Mouse (Mus musculus): Measurements from ENCODE around the gene Agap1. TPM values are rescaled to one million over a fixed set of nuclear protein-coding genes. Genes with fewer than 3 reads are reported as not detected.
A peak's percentile ranks its signal among the peaks of the same experiment; 100 is the strongest.

The Agap1 gene
- polyA plus RNA-seq, 1 experiment from 2014 or later = 74.8 TPM

- H3K4me3 ChIP-seq = no peak overlapping the region
- H3K27ac ChIP-seq = no peak overlapping the region
- H3K9ac ChIP-seq = no peak overlapping the region
- WGBS = 74% methylated on average over 8 of the region's 8 CpGs
- peaks cover 23% of the 10 kb centered on the region for H3K4me1 ChIP-seq
- ATAC-seq (ENCODE audit: low FRiP score) = peak; percentile 18; the same call in 1 of the 2 replicates
- no peak overlapping the region for H3K4me2 ChIP-seq (replicated peaks)
- H3K27me3 ChIP-seq = peaks cover 9% of the 10 kb centered on the region; the same call in 1 of the 2 replicates
- peaks cover 7% of the 10 kb centered on the region; the same call in 1 of the 2 replicates for H3K36me3 ChIP-seq
- H3K9me3 ChIP-seq (replicated peaks) = no peaks in the 10 kb centered on the region
These were observed 189.0 kb downstream of the Agap1 start for GRCm38 (mm10) chr1:89643445-89644100.

- H3K9me3 ChIP-seq (replicated peaks) = no peaks in the 10 kb centered on the region
- peaks cover 7% of the 10 kb centered on the region; the same call in 1 of the 2 replicates for H3K36me3 ChIP-seq
- ATAC-seq (ENCODE audit: low FRiP score) = no peak
- no peak overlapping the region for H3K27ac ChIP-seq
- no peak overlapping the region for H3K9ac ChIP-seq
- 79% methylated on average over 11 of the region's 11 CpGs for WGBS
- no peak overlapping the region for H3K4me2 ChIP-seq (replicated peaks)
- H3K4me3 ChIP-seq = no peak overlapping the region
- H3K27me3 ChIP-seq = peaks cover 9% of the 10 kb centered on the region; the same call in 1 of the 2 replicates
- peaks cover 23% of the 10 kb centered on the region for H3K4me1 ChIP-seq
These were observed 189.5 kb downstream of the Agap1 start for GRCm38 (mm10) chr1:89644120-89644519.

GRCm38 (mm10) chr1:89646326-89647018, 191.9 kb downstream of the Agap1 start:
- H3K4me2 ChIP-seq (replicated peaks) = no peak overlapping the region
- peaks cover 4% of the 10 kb centered on the region; the same call in 1 of the 2 replicates for H3K36me3 ChIP-seq
- WGBS = 24% methylated on average over 4 of the region's 4 CpGs
- peaks cover 26% of the 10 kb centered on the region for H3K4me1 ChIP-seq
- peaks cover 9% of the 10 kb centered on the region; the same call in 1 of the 2 replicates for H3K27me3 ChIP-seq
- peak; percentile 39; the same call in 1 of the 2 replicates for ATAC-seq (ENCODE audit: low FRiP score)
- H3K27ac ChIP-seq = no peak overlapping the region
- no peak overlapping the region for H3K4me3 ChIP-seq
- no peak overlapping the region for H3K9ac ChIP-seq
- H3K9me3 ChIP-seq (replicated peaks) = no peaks in the 10 kb centered on the region

GRCm38 (mm10) chr1:89647505-89647904, 192.9 kb downstream of the Agap1 start:
- ATAC-seq (ENCODE audit: low FRiP score) = no peak
- Histone ChIP-seq H3K4me1 (peaks cover 20% of the 10 kb centered on the region), H3K27me3 (peaks cover 9% of the 10 kb centered on the region; the same call in 1 of the 2 replicates), H3K9ac (no peak overlapping the region), H3K4me3 (no peak overlapping the region), H3K27ac (no peak overlapping the region), H3K9me3 (replicated peaks) (no peaks in the 10 kb centered on the region), H3K36me3 (peaks cover 4% of the 10 kb centered on the region; the same call in 1 of the 2 replicates), H3K4me2 (replicated peaks) (no peak overlapping the region)
- 81% methylated on average over 8 of the region's 8 CpGs for WGBS

- no peaks in the 10 kb centered on the region for H3K36me3 ChIP-seq
- WGBS = 83% methylated on average over 7 of the region's 7 CpGs
- peaks cover 12% of the 10 kb centered on the region for H3K4me1 ChIP-seq
- no peak overlapping the region for H3K4me2 ChIP-seq (replicated peaks)
- 0 out of 2 replicates have a peak, but pooled peaks cover 3% of the 10 kb centered on the region for H3K27me3 ChIP-seq
- ATAC-seq (ENCODE audit: low FRiP score) = no peak
- no peak overlapping the region for H3K27ac ChIP-seq
- H3K4me3 ChIP-seq = no peak overlapping the region
- H3K9me3 ChIP-seq (replicated peaks) = no peaks in the 10 kb centered on the region
- H3K9ac ChIP-seq = no peak overlapping the region
These were observed 196.0 kb downstream of the Agap1 start for GRCm38 (mm10) chr1:89650557-89650956.

GRCm38 (mm10) chr1:89656167-89656566, 201.6 kb downstream of the Agap1 start:
- peak overlapping the region; percentile 48 for H3K27ac ChIP-seq
- H3K9ac ChIP-seq = no peak overlapping the region
- no peak overlapping the region for H3K4me3 ChIP-seq
- H3K4me2 ChIP-seq (replicated peaks) = no peak overlapping the region
- 82% methylated on average over 3 of the region's 3 CpGs for WGBS
- peaks cover 19% of the 10 kb centered on the region for H3K4me1 ChIP-seq
- no peaks in the 10 kb centered on the region for H3K36me3 ChIP-seq
- ATAC-seq (ENCODE audit: low FRiP score) = no peak
- no peaks in the 10 kb centered on the region for H3K27me3 ChIP-seq
- H3K9me3 ChIP-seq (replicated peaks) = no peaks in the 10 kb centered on the region

- Histone ChIP-seq H3K27me3 (no peaks in the 10 kb centered on the region), H3K9ac (no peak overlapping the region), H3K9me3 (replicated peaks) (no peaks in the 10 kb centered on the region), H3K4me2 (replicated peaks) (no peak overlapping the region), H3K4me3 (no peak overlapping the region), H3K27ac (peak overlapping the region; percentile 48; the same call in 1 of the 2 replicates), H3K4me1 (peaks cover 16% of the 10 kb centered on the region), H3K36me3 (no peaks in the 10 kb centered on the region)
- ATAC-seq (ENCODE audit: low FRiP score) = no peak
- 51% methylated on average over 11 of the region's 11 CpGs for WGBS
These were observed 202.2 kb downstream of the Agap1 start for GRCm38 (mm10) chr1:89656643-89657321.

GRCm38 (mm10) chr1:89660804-89661203, 206.2 kb downstream of the Agap1 start:
- no peak overlapping the region for H3K4me2 ChIP-seq (replicated peaks)
- no peak overlapping the region for H3K9ac ChIP-seq
- H3K27ac ChIP-seq = no peak overlapping the region
- H3K4me3 ChIP-seq = no peak overlapping the region
- H3K9me3 ChIP-seq (replicated peaks) = no peaks in the 10 kb centered on the region
- peaks cover 8% of the 10 kb centered on the region for H3K36me3 ChIP-seq
- WGBS = 87% methylated on average over 4 of the region's 4 CpGs
- peaks cover 13% of the 10 kb centered on the region for H3K4me1 ChIP-seq
- no peaks in the 10 kb centered on the region for H3K27me3 ChIP-seq
- ATAC-seq (ENCODE audit: low FRiP score) = no peak

- Histone ChIP-seq H3K27me3 (no peaks in the 10 kb centered on the region), H3K9ac (no peak overlapping the region), H3K9me3 (replicated peaks) (no peaks in the 10 kb centered on the region), H3K4me2 (replicated peaks) (no peak overlapping the region), H3K4me1 (peaks cover 23% of the 10 kb centered on the region), H3K27ac (no peak overlapping the region), H3K4me3 (no peak overlapping the region), H3K36me3 (peaks cover 24% of the 10 kb centered on the region)
- 90% methylated on average over 5 of the region's 5 CpGs for WGBS
- no peak; the same call in 1 of the 2 replicates for ATAC-seq (ENCODE audit: low FRiP score)
These were observed 211.5 kb downstream of the Agap1 start for GRCm38 (mm10) chr1:89666154-89666553.

- no peaks in the 10 kb centered on the region for H3K27me3 ChIP-seq
- no peak overlapping the region for H3K4me3 ChIP-seq
- H3K27ac ChIP-seq = no peak overlapping the region
- ATAC-seq (ENCODE audit: low FRiP score) = no peak
- H3K9ac ChIP-seq = no peak overlapping the region
- H3K4me1 ChIP-seq = peaks cover 30% of the 10 kb centered on the region
- no peak overlapping the region for H3K4me2 ChIP-seq (replicated peaks)
- WGBS = 90% methylated on average over 7 of the region's 7 CpGs
- no peaks in the 10 kb centered on the region for H3K9me3 ChIP-seq (replicated peaks)
- peaks cover 30% of the 10 kb centered on the region for H3K36me3 ChIP-seq
These were observed 212.8 kb downstream of the Agap1 start for GRCm38 (mm10) chr1:89667387-89667786.

- Histone ChIP-seq H3K9ac (no peak overlapping the region), H3K9me3 (replicated peaks) (no peaks in the 10 kb centered on the region), H3K36me3 (peaks cover 43% of the 10 kb centered on the region), H3K4me2 (replicated peaks) (no peak overlapping the region), H3K27me3 (no peaks in the 10 kb centered on the region), H3K4me1 (peaks cover 30% of the 10 kb centered on the region), H3K4me3 (no peak overlapping the region), H3K27ac (no peak overlapping the region)
- WGBS = 70% methylated on average over 9 of the region's 9 CpGs
- no peak for ATAC-seq (ENCODE audit: low FRiP score)
These were observed 214.0 kb downstream of the Agap1 start for GRCm38 (mm10) chr1:89668635-89669034.

GRCm38 (mm10) chr1:89671110-89671787, 216.6 kb downstream of the Agap1 start:
- Histone ChIP-seq H3K36me3 (peaks cover 35% of the 10 kb centered on the region), H3K4me2 (replicated peaks) (no peak overlapping the region), H3K4me1 (peaks cover 43% of the 10 kb centered on the region), H3K9ac (no peak overlapping the region), H3K4me3 (no peak overlapping the region), H3K27me3 (no peaks in the 10 kb centered on the region), H3K9me3 (replicated peaks) (no peaks in the 10 kb centered on the region), H3K27ac (peak overlapping the region; percentile 58)
- 43% methylated on average over 26 of the region's 26 CpGs for WGBS
- ATAC-seq (ENCODE audit: low FRiP score) = peak; percentile 76

Measured in hindbrain, embryonic 12.5 days (tissue).